Mouse (Mus musculus) heart, adult 2 months (tissue): Measurements from ENCODE around the gene Eif2ak2.

ENCODE experiments used
- CTCF ChIP-seq: fragments of 200-600 bp; IDR thresholded peaks from 2 replicates; pipeline ENCODE4 v1.8.1; 2022; ENCODE audit warnings: antibody characterized with exemption, mild to moderate bottlenecking, moderate library complexity
- POLR2A ChIP-seq: fragments of 200-500 bp; IDR thresholded peaks from 2 replicates; pipeline ENCODE4 v1.6.1; 2011; ENCODE audit warnings: mild to moderate bottlenecking, low read depth, low read length, control low read depth; ENCODE audit not compliant: insufficient read depth

DNA sequence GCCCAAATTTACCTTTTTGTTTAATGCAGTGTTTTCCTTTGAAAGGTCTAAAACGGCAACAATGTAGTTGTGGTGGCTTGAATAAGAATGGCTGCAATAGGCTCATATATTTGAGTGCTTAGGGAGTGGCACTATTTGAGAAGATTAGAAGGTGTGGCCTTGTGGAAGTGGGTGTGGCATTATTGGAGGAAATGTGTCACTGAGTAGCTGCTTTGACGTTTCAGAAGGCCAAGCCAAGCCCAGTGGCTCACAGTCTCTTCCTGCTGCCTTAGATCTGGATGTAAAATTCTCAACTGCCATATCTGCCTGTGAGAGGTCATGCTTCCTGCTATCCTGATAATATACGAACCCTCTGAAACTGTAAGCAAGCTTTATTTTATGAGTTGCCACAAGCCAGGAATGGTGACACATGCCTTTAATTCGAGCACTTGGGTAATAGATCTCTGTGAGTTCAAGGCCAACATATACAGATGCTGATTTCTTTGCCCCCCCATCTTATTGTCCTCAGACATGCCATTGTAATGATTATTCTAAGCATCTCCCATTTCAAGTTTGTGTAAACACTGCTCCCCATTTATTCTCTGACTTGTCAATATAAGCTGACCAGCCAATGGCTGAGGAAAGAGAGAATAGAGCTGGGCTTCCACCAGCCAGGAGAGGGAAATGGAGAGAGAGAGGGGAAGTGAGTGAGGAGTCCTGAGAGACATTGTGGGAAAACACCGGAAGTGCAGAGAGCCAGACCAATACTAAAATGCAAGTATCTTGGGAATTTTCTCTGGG is 3.1 kb upstream of the Eif2ak2 start:
- TF ChIP-seq POLR2A (no peak), CTCF (no peak)
